Mouse (Mus musculus) cerebellum, postnatal 14 days (tissue): ENCODE data around the gene Fbxw4.

ENCODE experiments used
- DNase-seq, 2 experiments: peaks; one replicate each; pipeline ENCODE4 v3.0.0; 2021; ENCODE audit warnings: mixed read lengths in 2 of 2

Gene Fbxw4

GRCm38 (mm10) chr19:45659738-45660502 lies at the start of gene Fbxw4:
Gene Fbxw4 (minus strand): TSS chr19:45660312.
- DNase-seq, result peak; percentile 77 to 82

GRCm38 (mm10) chr19:45708704-45709103 lies 48.6 kb upstream of the Fbxw4 start:
- DNase-seq, result no peak

- no peak for DNase-seq
Measured at GRCm38 (mm10) chr19:45696281-45696600, 36.1 kb upstream of the Fbxw4 start.

DNA sequence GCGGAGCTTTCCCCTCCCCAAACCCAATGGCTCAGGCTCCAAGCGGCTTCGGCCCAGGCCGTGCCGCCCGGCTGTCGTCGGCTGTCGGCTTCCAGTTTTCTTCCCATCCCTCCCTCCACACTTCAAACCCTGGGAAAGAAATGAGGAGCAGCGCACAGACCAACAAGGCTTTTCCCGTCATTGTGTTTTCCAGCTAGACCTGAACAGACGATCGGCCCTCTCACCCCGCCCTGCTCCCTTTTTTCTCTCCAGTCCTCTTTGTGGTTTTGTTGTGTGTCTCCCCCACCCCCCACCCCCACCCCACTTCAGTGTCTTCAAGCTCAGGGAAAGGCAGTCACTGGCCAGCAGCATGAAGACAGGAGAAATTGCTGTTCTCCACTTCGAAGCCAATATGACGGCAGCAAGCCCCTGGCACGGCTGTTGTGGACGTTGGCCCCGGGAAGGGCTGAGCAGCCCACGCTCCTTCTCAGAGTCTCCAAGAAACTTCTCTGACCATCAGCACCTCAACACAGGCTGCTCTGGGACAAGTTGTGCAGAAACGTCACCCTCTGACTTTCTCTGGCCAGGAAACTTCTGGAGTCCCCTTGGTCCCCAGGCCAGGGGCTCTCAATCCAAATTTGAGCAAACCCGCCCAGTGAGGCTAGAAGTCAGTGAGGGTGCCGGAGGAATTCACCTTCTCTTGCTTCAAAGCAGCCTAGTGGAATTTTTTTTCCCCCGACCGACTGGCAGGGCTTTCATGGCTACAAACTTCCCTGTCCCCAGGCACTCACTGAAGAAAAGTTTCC lies 35.6 kb upstream of the Fbxw4 start:
- no peak for DNase-seq

- no peak for DNase-seq
Measured at GRCm38 (mm10) chr19:45694056-45694455, 33.9 kb upstream of the Fbxw4 start.

- no peak for DNase-seq
Measured at GRCm38 (mm10) chr19:45692211-45692610, 32.1 kb upstream of the Fbxw4 start.

DNA sequence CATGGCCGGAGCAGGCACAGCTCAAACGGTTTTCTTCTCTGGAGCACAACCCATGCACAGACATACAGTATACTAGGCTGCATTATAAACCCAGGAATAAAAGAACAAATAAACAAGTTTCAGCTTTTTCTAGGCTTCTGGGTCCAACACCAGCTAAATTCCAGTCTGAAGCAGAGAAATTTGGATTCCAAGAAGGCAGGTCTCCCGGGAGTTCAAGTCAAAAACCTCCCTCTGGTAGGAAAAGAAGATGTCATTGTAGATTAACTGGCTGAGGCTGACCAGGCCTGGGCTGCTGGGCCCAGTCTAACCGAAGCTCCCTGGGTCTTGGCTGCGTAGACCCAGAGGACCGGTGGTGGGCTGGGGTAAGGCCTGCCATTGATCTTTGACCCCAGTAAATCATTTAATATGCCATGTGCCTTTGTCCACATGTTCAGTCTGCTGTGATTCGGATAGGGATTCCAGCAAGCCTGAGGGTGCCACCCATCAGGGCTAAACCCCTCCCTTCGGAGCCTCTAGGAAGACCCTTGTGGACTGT lies 31.0 kb upstream of the Fbxw4 start:
- DNase-seq, result no peak

DNA sequence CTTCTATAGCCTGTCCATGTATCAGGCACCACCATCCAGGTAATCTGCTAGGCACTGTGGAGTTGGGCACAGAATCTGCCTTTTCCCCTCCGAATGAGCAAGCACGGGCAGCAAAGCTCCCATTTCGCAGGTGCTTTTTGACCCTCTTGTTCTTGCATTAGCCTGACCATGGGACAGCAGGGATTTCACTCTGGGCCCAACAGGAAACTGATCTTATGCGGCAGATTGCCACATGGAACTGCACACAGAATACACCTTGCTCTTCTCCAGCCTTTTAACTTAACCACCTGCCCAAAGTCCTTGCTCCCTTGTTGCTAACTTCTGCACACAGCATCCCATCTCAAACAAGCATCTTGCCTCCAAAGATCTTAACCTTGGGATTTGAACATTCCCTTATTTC lies 26.9 kb upstream of the Fbxw4 start:
- DNase-seq, result no peak

DNA sequence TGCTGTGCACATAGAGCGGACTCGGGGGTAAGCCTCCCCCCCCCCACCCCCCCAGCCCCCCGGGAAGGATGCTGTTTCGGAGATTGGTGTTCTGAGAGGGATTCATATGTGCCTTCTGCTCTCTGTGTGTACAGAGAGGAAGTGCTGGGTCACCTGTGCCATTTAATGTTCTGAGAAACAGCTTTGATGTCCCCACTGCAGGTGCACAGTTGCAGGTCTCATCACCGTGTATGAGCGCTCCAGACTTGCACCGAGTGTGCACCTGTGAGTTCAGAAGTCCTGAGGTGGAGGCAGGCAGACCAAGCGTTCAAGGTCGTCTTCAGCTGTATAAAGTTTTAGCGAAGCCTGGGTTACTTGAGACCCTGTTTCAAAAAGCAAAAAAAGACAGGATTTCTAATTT lies 23.6 kb upstream of the Fbxw4 start:
- no peak for DNase-seq

DNA sequence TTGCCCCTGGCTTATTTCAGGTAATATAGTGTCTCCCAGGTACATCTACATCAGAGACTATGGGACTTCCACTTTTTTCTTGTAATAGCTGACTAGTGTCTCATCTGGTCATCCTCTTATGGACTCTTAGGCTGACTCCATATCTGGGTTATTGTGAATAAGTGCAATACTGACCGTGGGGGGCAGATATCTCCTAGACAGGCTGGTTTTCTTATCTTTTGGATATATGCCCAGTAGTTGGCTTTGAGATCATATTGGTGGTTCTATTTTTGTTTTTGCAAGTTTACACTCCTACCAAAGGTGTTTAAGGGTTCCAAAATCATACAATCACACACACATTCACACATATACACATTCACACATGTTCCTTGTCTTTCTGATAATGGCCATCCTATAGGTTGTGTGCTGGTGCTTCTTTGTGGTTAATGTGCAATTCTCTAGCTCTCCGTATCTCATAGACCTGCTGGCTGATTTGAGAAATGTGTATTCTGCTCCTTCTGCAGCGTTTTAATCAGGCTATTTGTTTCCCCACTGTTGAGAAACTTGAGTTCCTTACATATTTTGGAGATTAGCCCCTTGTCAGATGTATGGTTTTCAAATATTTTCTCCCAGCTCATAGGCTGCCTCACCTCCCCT lies 20.5 kb upstream of the Fbxw4 start:
- DNase-seq, result no peak

- no peak for DNase-seq
Measured at GRCm38 (mm10) chr19:45676723-45677269, 16.7 kb upstream of the Fbxw4 start.

DNA sequence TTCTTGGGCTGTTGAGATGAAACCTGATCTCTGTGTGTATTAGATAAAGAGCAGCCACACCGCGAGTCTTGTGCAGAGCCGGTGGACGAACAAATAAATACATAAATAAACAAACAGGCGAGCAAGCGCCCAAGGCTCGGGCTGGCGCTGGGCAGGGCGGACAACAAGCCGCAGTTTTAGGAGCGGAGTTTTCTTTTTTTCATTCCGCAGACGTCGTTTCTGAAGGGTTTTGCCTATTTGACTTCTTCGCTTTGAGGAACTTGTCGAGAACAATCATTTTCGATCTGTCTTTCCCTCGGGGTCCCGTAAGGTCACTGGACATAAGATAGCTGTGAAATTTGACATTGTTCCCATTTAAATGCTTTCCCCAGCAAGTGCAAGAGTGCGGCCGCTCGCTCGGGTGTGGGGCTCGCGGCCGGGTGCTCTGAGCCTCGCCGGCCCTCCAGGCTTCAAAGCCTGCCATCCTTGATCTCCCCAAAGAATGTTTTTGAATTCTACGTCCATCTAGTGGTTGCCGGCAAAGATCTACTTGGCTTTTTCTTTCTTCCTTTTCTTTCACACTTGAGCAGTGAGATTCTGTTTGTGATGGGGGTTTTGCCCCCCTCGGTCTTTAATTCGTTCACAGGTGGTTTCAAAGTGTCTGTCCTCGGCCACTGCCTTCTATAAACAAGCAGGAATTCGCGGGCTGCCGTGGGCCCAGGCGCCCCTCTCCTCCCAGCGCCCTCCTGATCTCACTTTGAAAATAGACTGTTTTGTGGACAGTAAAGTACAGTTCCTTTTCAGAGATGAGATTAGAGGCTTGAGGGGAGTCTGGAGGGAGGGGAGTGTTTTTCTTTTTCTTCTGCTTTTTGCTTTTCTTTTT lies 15.8 kb upstream of the Fbxw4 start:
- no peak for DNase-seq

GRCm38 (mm10) chr19:45675196-45675595 lies 15.1 kb upstream of the Fbxw4 start:
- DNase-seq, result no peak

DNA sequence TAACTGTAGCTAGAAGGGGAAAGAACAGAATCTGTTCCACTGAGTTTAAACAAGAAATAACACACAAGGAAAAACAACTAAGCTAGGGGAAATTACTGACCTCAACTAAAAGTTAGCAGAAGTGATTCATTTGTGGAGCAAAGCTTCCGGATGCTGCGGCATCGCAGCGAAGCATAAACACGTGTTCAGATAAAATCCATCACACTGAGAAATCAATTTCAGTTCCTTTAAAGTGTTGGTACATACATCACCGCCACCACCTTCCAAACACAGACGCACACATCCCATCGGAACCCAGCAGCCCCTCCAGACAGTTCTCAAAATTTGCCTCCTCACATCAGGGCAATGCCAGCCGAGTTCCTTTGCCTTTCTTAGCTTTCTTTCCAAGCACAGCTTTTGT lies 12.9 kb upstream of the Fbxw4 start:
- DNase-seq, result no peak

DNA sequence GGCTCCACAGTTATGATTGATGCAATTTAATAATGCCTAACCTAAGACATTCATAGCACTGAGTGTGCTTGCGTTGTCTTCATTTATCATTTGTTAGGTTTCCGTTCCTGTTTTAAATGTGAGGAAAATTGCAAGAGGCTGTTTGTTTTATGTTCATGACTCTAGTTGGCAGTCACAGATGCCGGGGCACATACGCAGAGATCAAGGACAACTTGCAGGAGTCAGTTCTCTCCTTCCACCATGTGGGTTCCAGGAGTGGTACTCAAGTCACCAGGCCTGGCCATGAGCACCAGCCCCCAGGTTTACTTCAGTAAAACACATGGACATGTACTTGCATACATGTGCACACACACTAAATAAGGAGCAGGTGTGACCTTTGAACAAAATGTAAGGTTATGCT lies 8.9 kb upstream of the Fbxw4 start:
- no peak for DNase-seq

DNA sequence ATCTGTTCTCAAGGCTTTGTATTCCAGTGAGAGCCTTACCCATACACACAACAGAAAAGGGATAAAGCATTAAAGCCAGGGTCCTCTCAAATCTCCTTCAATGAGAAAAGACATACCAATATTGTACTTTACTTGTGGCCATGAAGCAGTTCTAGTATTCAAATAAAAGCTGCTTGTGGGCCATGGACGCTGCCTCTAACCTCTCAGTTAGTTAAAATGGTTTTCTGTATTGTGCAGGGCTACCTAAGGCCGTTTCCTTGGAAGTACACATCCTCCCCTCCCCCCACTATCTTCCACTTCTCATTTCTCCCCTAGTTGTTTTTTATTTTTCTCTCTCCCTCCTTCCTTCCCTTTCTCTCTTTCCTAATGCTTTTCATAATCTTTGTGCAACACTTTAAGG lies 3.7 kb upstream of the Fbxw4 start:
- DNase-seq, result no peak

DNA sequence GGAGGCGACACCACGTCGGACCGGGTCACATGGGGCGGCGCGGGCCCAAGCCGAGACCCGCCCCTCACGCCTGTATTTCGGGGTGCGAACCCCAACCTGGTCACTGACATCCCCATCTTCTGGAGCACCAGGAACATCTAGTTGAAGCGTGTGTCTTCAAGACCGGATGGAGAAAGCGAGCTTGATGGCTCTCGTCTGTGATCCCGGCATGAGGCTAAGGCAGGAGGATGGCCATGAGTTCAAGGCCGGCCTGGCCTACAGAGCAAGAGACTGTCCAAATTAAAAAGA lies 335 bp upstream of the Fbxw4 start:
- DNase-seq, result no peak

GRCm38 (mm10) chr19:45659301-45659737 lies 793 bp downstream of the Fbxw4 start:
- no peak for DNase-seq

DNA sequence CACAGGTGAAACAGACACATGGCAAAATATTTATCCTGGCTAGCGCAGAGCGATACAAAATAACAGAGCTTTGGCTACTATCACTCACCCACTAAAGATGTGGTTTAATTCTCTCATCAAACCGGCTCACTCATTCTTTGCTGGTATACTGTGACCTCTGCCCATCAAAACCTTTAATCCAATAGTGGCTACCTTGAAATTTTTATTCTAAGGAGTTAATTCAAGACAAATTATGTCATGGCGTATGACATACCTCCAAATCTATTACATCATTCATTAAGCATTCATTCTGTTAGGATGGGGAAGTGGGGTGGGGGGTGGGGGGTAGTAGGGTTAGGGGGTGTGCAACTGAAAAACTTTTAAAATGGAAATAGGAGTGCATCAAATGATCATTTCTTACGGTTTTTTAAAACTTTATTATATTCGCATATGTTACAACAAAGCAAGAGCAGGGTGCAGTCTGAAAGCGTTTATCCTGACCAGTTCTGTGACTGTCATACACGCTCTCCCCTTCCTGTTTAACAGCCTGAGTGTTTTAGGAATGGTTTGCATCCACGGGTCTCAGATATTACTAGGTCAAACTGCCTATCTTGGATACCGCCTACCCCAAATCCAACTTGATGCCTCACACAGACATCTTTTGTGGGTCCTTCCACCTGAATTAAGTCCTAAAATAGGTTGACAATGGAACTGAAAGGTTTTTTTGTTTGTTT lies 1.4 kb downstream of the Fbxw4 start:
- no peak for DNase-seq

DNA sequence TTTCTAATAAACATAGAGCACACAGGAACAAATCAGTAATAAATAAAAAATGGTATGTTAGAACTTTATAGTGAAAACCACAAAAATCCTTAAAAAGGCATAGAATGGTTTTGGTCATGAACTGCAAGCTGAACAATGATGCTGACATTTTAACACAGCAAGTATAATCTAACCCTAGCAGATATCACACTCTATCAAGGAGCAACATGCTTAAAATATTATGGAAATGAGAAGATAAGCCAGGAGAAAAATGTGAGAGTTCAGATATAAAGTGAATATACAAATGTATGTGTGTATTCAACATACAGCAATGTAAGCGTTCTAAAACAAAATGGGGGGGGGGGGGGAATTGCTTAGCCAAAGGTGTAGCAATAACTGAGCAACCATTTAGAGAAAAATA lies 2.3 kb downstream of the Fbxw4 start:
- no peak for DNase-seq

DNA sequence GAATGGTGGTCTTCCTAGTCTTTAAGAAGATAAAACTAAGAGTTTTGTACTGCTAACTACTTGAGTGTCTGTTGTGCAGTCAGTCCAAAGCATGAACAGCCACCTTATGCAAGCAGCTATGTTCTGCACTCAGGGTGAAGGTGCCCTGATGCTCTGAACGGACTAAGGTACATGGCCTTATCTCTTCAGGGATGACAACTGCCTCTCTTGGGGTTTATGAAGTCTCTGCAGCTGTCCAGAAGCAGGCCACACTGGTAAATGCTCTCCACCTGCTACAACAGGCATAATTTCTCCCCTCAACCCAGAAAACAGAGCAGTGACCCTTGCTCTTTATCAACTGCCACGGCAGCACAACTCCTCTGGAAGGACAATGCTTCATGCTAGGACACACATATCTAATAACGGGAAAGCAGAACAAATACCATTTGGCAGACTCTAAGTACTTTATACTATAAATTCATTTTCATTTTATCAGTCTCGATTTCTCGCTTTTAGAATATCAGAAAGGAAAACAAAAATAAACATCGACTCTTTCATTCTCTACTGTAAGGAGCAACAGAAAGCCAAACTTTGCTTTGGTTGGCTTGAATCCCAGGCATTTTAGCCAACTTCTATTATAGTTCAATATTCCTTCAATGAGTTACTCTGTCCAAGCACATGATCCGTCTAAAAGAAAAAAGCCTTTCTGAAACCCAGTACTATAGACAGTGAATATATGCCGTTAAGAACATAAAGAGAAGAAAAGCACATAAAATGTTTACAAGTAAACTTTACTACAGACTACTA lies 3.1 kb downstream of the Fbxw4 start:
- no peak for DNase-seq
